Mouse (Mus musculus): ENCODE measurements at regions not wholly inside any gene's neighbourhood (a gene's known extent, or its start where the extent isn't known, plus 50 kb on each side); places are given as distances from the start of the nearest gene placed in this dataset.

- TF ChIP-seq CTCF (IDR thresholded peaks at IDR 0.05; ENCODE audit: control insufficient read depth, insufficient read depth, insufficient read length) = no peak
- TF ChIP-seq MYOD1 (IDR thresholded peaks at IDR 0.05; ENCODE audit: control insufficient read depth, insufficient read length, low read depth) = peak; percentile 15
- no peak for TF ChIP-seq MYOG (IDR thresholded peaks at IDR 0.05; ENCODE audit: control insufficient read depth, extremely low read depth, insufficient read length)
- no peak for TF ChIP-seq USF1 (IDR thresholded peaks at IDR 0.05; ENCODE audit: low read depth)
- no peak for TF ChIP-seq MAX (IDR thresholded peaks at IDR 0.05)
- no peak for TF ChIP-seq CEBPB (IDR thresholded peaks at IDR 0.05; ENCODE audit: low read depth)
Measured at GRCm38 (mm10) chr4:33786027-33786426, 138.4 kb upstream of the Cnr1 start.
